Mouse (Mus musculus): ENCODE measurements around the gene Gm28048. TPM values are rescaled to one million over a fixed set of nuclear protein-coding genes. Genes with fewer than 3 reads are reported as not detected.

The Gm28048 gene
- polyA plus RNA-seq, 1 experiment = 2.0 TPM

GRCm38 (mm10) chr11:22970546-22970945 is 11.3 kb downstream of the Gm28048 start:
- TF ChIP-seq POLR2A (IDR thresholded peaks at IDR 0.05; ENCODE audit: borderline replicate concordance, extremely low read depth, insufficient read depth, insufficient read length, poor library complexity, severe bottlenecking) (no peak), CTCF (IDR thresholded peaks at IDR 0.05; ENCODE audit: borderline replicate concordance, extremely low read depth, insufficient read depth, insufficient read length) (no peak)
- no peak for DNase-seq (ENCODE audit: low read depth)

- TF ChIP-seq POLR2A (IDR thresholded peaks at IDR 0.05; ENCODE audit: borderline replicate concordance, extremely low read depth, insufficient read depth, insufficient read length, poor library complexity, severe bottlenecking) (no peak), CTCF (IDR thresholded peaks at IDR 0.05; ENCODE audit: borderline replicate concordance, extremely low read depth, insufficient read depth, insufficient read length) (no peak)
- peak; percentile 43 for DNase-seq (ENCODE audit: low read depth)
Observed at GRCm38 (mm10) chr11:22969486-22969885, 12.4 kb downstream of the Gm28048 start.

GRCm38 (mm10) chr11:22965503-22965902 is 16.4 kb downstream of the Gm28048 start:
- no peak for DNase-seq (ENCODE audit: low read depth)
- TF ChIP-seq CTCF (IDR thresholded peaks at IDR 0.05; ENCODE audit: borderline replicate concordance, extremely low read depth, insufficient read depth, insufficient read length) (no peak), POLR2A (IDR thresholded peaks at IDR 0.05; ENCODE audit: borderline replicate concordance, extremely low read depth, insufficient read depth, insufficient read length, poor library complexity, severe bottlenecking) (no peak)

GRCm38 (mm10) chr11:22964401-22964800 is 17.5 kb downstream of the Gm28048 start:
- DNase-seq (ENCODE audit: low read depth) = no peak

GRCm38 (mm10) chr11:22962101-22962500 is 19.8 kb downstream of the Gm28048 start:
- TF ChIP-seq POLR2A (IDR thresholded peaks at IDR 0.05; ENCODE audit: borderline replicate concordance, extremely low read depth, insufficient read depth, insufficient read length, poor library complexity, severe bottlenecking) (no peak), CTCF (IDR thresholded peaks at IDR 0.05; ENCODE audit: borderline replicate concordance, extremely low read depth, insufficient read depth, insufficient read length) (no peak)
- no peak for DNase-seq (ENCODE audit: low read depth)

More at GRCm38 (mm10) chr11:22964401-22964800, 17.5 kb downstream of the Gm28048 start:
- TF ChIP-seq CTCF (IDR thresholded peaks at IDR 0.05; ENCODE audit: borderline replicate concordance, extremely low read depth, insufficient read depth, insufficient read length) (no peak), POLR2A (IDR thresholded peaks at IDR 0.05; ENCODE audit: borderline replicate concordance, extremely low read depth, insufficient read depth, insufficient read length, poor library complexity, severe bottlenecking) (no peak)

GRCm38 (mm10) chr11:22957791-22958374 is 24.0 kb downstream of the Gm28048 start:
- no peak for TF ChIP-seq POLR2A (IDR thresholded peaks at IDR 0.05; ENCODE audit: borderline replicate concordance, extremely low read depth, insufficient read depth, insufficient read length, poor library complexity, severe bottlenecking)
- no peak for TF ChIP-seq CTCF (IDR thresholded peaks at IDR 0.05; ENCODE audit: borderline replicate concordance, extremely low read depth, insufficient read depth, insufficient read length)
- DNase-seq (ENCODE audit: low read depth) = no peak

GRCm38 (mm10) chr11:22956830-22957229 is 25.1 kb downstream of the Gm28048 start:
- TF ChIP-seq POLR2A (IDR thresholded peaks at IDR 0.05; ENCODE audit: borderline replicate concordance, extremely low read depth, insufficient read depth, insufficient read length, poor library complexity, severe bottlenecking) = no peak
- peak; percentile 39; the same call in 1 of the 2 replicates for TF ChIP-seq CTCF (IDR thresholded peaks at IDR 0.05; ENCODE audit: borderline replicate concordance, extremely low read depth, insufficient read depth, insufficient read length)
- DNase-seq (ENCODE audit: low read depth) = peak; percentile 18

GRCm38 (mm10) chr11:22956346-22956745 is 25.5 kb downstream of the Gm28048 start:
- DNase-seq (ENCODE audit: low read depth) = no peak
- TF ChIP-seq POLR2A (IDR thresholded peaks at IDR 0.05; ENCODE audit: borderline replicate concordance, extremely low read depth, insufficient read depth, insufficient read length, poor library complexity, severe bottlenecking) (no peak), CTCF (IDR thresholded peaks at IDR 0.05; ENCODE audit: borderline replicate concordance, extremely low read depth, insufficient read depth, insufficient read length) (no peak)

- TF ChIP-seq CTCF (IDR thresholded peaks at IDR 0.05; ENCODE audit: borderline replicate concordance, extremely low read depth, insufficient read depth, insufficient read length) (no peak), POLR2A (IDR thresholded peaks at IDR 0.05; ENCODE audit: borderline replicate concordance, extremely low read depth, insufficient read depth, insufficient read length, poor library complexity, severe bottlenecking) (no peak)
- DNase-seq (ENCODE audit: low read depth) = no peak
Observed at GRCm38 (mm10) chr11:22952668-22953067, 29.2 kb downstream of the Gm28048 start.

- TF ChIP-seq POLR2A (IDR thresholded peaks at IDR 0.05; ENCODE audit: borderline replicate concordance, extremely low read depth, insufficient read depth, insufficient read length, poor library complexity, severe bottlenecking) = no peak
- no peak for TF ChIP-seq CTCF (IDR thresholded peaks at IDR 0.05; ENCODE audit: borderline replicate concordance, extremely low read depth, insufficient read depth, insufficient read length)
- no peak for DNase-seq (ENCODE audit: low read depth)
Observed at GRCm38 (mm10) chr11:22950131-22950530, 31.8 kb downstream of the Gm28048 start.

GRCm38 (mm10) chr11:22949101-22949500 is 32.8 kb downstream of the Gm28048 start:
- no peak for TF ChIP-seq POLR2A (IDR thresholded peaks at IDR 0.05; ENCODE audit: borderline replicate concordance, extremely low read depth, insufficient read depth, insufficient read length, poor library complexity, severe bottlenecking)
- TF ChIP-seq CTCF (IDR thresholded peaks at IDR 0.05; ENCODE audit: borderline replicate concordance, extremely low read depth, insufficient read depth, insufficient read length) = no peak
- DNase-seq (ENCODE audit: low read depth) = no peak

GRCm38 (mm10) chr11:22938983-22939382 is 42.9 kb downstream of the Gm28048 start:
- TF ChIP-seq POLR2A (IDR thresholded peaks at IDR 0.05; ENCODE audit: borderline replicate concordance, extremely low read depth, insufficient read depth, insufficient read length, poor library complexity, severe bottlenecking) (no peak), CTCF (IDR thresholded peaks at IDR 0.05; ENCODE audit: borderline replicate concordance, extremely low read depth, insufficient read depth, insufficient read length) (no peak)
- no peak for DNase-seq (ENCODE audit: low read depth)
